Mouse (Mus musculus): Measurements from ENCODE around the gene Foxo3. TPM values are rescaled to one million over a fixed set of nuclear protein-coding genes. Genes with fewer than 3 reads are reported as not detected.
A peak's percentile ranks its signal among the peaks of the same experiment; 100 is the strongest.

Gene Foxo3
- polyA plus RNA-seq, 1 experiment from 2014 or later: 9.0 TPM

DNA sequence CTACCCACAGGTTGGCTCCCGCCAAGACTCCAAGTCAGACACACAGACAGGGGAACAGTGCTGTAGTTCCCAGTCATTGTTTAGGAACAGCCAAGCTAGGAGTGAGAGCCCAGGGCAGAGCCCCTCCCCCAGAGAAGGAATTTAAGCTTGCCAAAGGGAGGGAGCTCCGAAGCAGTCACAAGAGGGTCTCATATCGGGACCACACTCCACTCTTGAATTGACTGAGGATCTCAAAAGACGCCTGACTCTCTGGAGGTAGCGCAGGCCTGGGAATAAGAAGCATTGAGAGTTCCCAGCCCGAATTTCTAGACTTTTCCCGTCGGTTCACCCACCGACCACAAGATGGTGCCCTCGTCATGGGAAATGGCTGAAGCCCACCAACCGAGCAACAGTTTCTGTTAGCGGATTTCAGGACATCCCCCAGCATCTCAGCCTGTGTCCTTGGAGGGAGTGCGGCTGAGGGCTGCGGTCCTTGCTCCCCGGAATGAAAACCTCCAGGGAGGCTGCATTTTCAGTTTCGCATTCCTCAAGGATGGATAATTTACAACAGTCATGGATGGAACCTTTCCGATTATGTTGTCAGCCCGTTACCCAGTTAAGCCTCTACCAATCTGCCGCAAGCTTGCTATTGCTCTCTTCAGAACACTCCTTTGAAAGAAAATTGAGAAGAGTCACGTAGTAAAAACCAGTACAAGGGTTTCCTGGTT is 31.6 kb upstream of the Foxo3 start:
- ATAC-seq (ENCODE audit: insufficient read depth): peak; percentile 62
- DNase-seq: peak; percentile 92
- no peaks in the 10 kb centered on the region for H3K4me1 ChIP-seq (ENCODE audit: insufficient read depth)
- H3K9me3 ChIP-seq (ENCODE audit: low read depth, low read length): no peaks in the 10 kb centered on the region
- no peaks in the 10 kb centered on the region for H3K27me3 ChIP-seq (ENCODE audit: insufficient read depth, low read length)
- no peak overlapping the region for H3K27ac ChIP-seq (ENCODE audit: low read depth)
- H3K4me3 ChIP-seq (ENCODE audit: low read depth, low read length): peak overlapping the region; percentile 8
- 8% methylated on average over 20 of the region's 20 CpGs for WGBS
- H3K4me2 ChIP-seq: peak overlapping the region; percentile 36
- no peak overlapping the region for H3K9ac ChIP-seq
- no peaks in the 10 kb centered on the region; the same call in 1 of the 2 replicates for H3K36me3 ChIP-seq (ENCODE audit: insufficient read depth)
- TF ChIP-seq CTCF (IDR thresholded peaks at IDR 0.05; ENCODE audit: low read depth): peak; percentile 93

DNA sequence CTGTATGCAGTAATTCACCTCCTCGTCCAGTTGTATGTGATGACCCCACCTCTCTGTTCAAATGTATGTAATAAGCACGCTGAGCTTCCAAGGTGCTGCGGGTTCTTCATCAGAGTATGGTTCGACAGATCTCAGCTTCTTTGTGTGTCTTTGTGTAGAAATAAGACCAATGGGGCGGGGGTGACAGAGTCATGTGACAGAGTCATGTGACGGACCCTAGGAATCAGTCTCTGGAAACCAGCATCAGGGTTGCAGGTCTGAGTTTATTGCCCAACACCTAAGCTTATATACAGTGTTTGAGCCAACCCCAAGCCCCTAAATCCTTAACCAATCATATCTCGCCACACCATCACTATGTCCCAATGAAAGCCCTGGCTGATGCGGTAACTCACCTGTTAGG is 29.9 kb upstream of the Foxo3 start:
- H3K9me3 ChIP-seq (ENCODE audit: low read depth, low read length): no peaks in the 10 kb centered on the region
- WGBS: 83% methylated on average over 8 of the region's 8 CpGs
- H3K36me3 ChIP-seq (ENCODE audit: insufficient read depth): no peaks in the 10 kb centered on the region
- DNase-seq (no peak), ATAC-seq (ENCODE audit: insufficient read depth) (no peak)
- H3K4me3 ChIP-seq (ENCODE audit: low read depth, low read length): no peak overlapping the region
- H3K27ac ChIP-seq (ENCODE audit: low read depth): no peak overlapping the region
- no peaks in the 10 kb centered on the region for H3K4me1 ChIP-seq (ENCODE audit: insufficient read depth)
- no peak overlapping the region for H3K9ac ChIP-seq
- no peak for TF ChIP-seq CTCF (IDR thresholded peaks at IDR 0.05; ENCODE audit: low read depth)
- H3K27me3 ChIP-seq (ENCODE audit: insufficient read depth, low read length): no peaks in the 10 kb centered on the region
- no peak overlapping the region for H3K4me2 ChIP-seq

- WGBS: 56% methylated on average over 4 of the region's 4 CpGs
These were observed 24.2 kb upstream of the Foxo3 start for GRCm38 (mm10) chr10:42300805-42301204.

GRCm38 (mm10) chr10:42299967-42300366 is 23.4 kb upstream of the Foxo3 start:
- Histone ChIP-seq H3K9me3 (ENCODE audit: low read depth, low read length) (no peaks in the 10 kb centered on the region), H3K9ac (no peak overlapping the region), H3K36me3 (ENCODE audit: insufficient read depth) (no peaks in the 10 kb centered on the region), H3K4me2 (no peak overlapping the region), H3K4me3 (ENCODE audit: low read depth, low read length) (no peak overlapping the region), H3K4me1 (ENCODE audit: insufficient read depth) (no peaks in the 10 kb centered on the region), H3K27me3 (ENCODE audit: insufficient read depth, low read length) (no peaks in the 10 kb centered on the region), H3K27ac (ENCODE audit: low read depth) (no peak overlapping the region)
- WGBS: 51% methylated on average over 7 of the region's 7 CpGs
- TF ChIP-seq CTCF (IDR thresholded peaks at IDR 0.05; ENCODE audit: low read depth): no peak
- DNase-seq (no peak), ATAC-seq (ENCODE audit: insufficient read depth) (no peak)

More at GRCm38 (mm10) chr10:42300805-42301204, 24.2 kb upstream of the Foxo3 start:
- Histone ChIP-seq H3K4me2 (no peak overlapping the region), H3K4me3 (ENCODE audit: low read depth, low read length) (no peak overlapping the region), H3K27me3 (ENCODE audit: insufficient read depth, low read length) (no peaks in the 10 kb centered on the region), H3K9me3 (ENCODE audit: low read depth, low read length) (no peaks in the 10 kb centered on the region), H3K27ac (ENCODE audit: low read depth) (no peak overlapping the region), H3K36me3 (ENCODE audit: insufficient read depth) (no peaks in the 10 kb centered on the region), H3K4me1 (ENCODE audit: insufficient read depth) (no peaks in the 10 kb centered on the region), H3K9ac (no peak overlapping the region)
- DNase-seq (no peak), ATAC-seq (ENCODE audit: insufficient read depth) (no peak)
- no peak for TF ChIP-seq CTCF (IDR thresholded peaks at IDR 0.05; ENCODE audit: low read depth)

DNA sequence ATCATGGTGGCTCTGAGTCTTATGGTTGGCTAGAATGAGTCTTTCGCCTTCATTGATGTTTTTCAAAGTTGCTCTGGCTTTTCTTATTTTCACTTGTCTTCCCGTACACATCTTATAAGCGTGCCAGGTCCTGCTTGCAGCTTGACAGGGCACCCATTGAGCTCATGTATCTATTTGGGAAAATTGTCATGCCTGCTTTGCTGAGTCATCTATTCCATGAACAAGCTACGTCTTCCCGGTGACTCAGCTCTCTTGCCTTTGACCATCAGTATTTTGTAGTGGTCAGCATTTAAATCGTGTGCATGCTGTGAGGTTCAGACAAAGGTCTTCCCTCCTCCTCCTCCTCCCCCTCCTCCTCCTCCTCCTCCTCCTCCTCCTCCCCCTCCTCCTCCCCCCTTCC is 22.9 kb upstream of the Foxo3 start:
- 79% methylated on average over 6 of the region's 6 CpGs for WGBS
- Histone ChIP-seq H3K4me2 (no peak overlapping the region), H3K9me3 (ENCODE audit: low read depth, low read length) (no peaks in the 10 kb centered on the region), H3K4me3 (ENCODE audit: low read depth, low read length) (no peak overlapping the region), H3K9ac (no peak overlapping the region), H3K27me3 (ENCODE audit: insufficient read depth, low read length) (no peaks in the 10 kb centered on the region), H3K4me1 (ENCODE audit: insufficient read depth) (no peaks in the 10 kb centered on the region), H3K27ac (ENCODE audit: low read depth) (no peak overlapping the region), H3K36me3 (ENCODE audit: insufficient read depth) (no peaks in the 10 kb centered on the region)
- no peak for TF ChIP-seq CTCF (IDR thresholded peaks at IDR 0.05; ENCODE audit: low read depth)
- DNase-seq: no peak
- no peak for ATAC-seq (ENCODE audit: insufficient read depth)

DNA sequence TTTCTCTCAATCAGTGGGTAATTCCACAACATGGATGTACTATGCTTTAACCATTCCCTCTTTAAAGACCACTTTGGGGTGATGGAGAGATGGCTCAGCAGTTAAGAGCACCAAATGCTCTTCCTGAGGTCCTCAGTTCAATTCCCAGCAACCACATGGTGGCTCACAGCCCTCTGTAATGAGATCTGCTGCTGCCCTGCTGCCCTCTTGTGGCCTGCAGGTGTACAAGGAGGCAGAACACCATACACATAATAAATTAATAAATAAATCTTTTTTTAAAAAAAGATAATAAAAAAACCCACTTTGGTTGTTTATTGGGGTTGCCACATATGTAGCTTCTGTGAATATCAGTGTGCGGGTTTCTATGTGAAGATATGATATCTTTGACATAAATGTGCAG is 21.4 kb upstream of the Foxo3 start:
- Histone ChIP-seq H3K9ac (no peak overlapping the region), H3K27me3 (ENCODE audit: insufficient read depth, low read length) (no peaks in the 10 kb centered on the region), H3K27ac (ENCODE audit: low read depth) (no peak overlapping the region), H3K36me3 (ENCODE audit: insufficient read depth) (no peaks in the 10 kb centered on the region), H3K9me3 (ENCODE audit: low read depth, low read length) (no peaks in the 10 kb centered on the region), H3K4me1 (ENCODE audit: insufficient read depth) (no peaks in the 10 kb centered on the region), H3K4me3 (ENCODE audit: low read depth, low read length) (no peak overlapping the region), H3K4me2 (no peak overlapping the region)
- ATAC-seq (ENCODE audit: insufficient read depth) (no peak), DNase-seq (no peak)
- peak; percentile 44; the same call in 1 of the 2 replicates for TF ChIP-seq CTCF (IDR thresholded peaks at IDR 0.05; ENCODE audit: low read depth)
- WGBS: 84% methylated on average over 1 of the region's 1 CpGs

DNA sequence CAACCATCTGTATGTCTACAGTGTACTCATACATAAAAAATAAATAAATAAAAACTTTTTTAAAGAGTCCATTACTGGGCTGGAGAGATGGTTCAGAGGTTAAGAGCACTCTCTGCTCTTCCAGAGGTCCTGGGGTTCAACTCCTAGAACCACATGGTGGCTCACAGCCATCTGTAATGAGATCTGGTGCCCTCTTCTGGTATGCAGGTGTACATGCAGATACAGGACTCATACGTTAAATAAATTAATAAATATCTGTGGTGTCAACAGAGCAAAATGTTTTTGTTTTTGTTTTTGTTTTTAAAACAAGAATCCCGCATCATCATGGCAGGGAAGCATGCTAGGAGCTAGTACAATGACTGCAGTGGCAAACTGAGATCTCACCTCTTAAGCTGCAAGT is 20.6 kb upstream of the Foxo3 start:
- TF ChIP-seq CTCF (IDR thresholded peaks at IDR 0.05; ENCODE audit: low read depth): peak; percentile 26; the same call in 1 of the 2 replicates
- ATAC-seq (ENCODE audit: insufficient read depth) (no peak), DNase-seq (no peak)

More for the DNA sequence above, 20.6 kb upstream of the Foxo3 start:
- H3K4me2 ChIP-seq: no peak overlapping the region
- no peak overlapping the region for H3K27ac ChIP-seq (ENCODE audit: low read depth)
- H3K36me3 ChIP-seq (ENCODE audit: insufficient read depth): no peaks in the 10 kb centered on the region
- no peaks in the 10 kb centered on the region for H3K4me1 ChIP-seq (ENCODE audit: insufficient read depth)
- H3K9ac ChIP-seq: no peak overlapping the region
- no peaks in the 10 kb centered on the region for H3K27me3 ChIP-seq (ENCODE audit: insufficient read depth, low read length)
- 77% methylated on average over 2 of the region's 2 CpGs for WGBS
- H3K9me3 ChIP-seq (ENCODE audit: low read depth, low read length): no peaks in the 10 kb centered on the region
- H3K4me3 ChIP-seq (ENCODE audit: low read depth, low read length): no peak overlapping the region

Measured in lung, embryonic 14.5 days (tissue).